29 mouse cellular contexts compared by ENCODE assay signal in genomic region chr11:58315536-58316168, GRCm38 (mm10). TPM values are rescaled to one million over a fixed set of nuclear protein-coding genes. Genes with fewer than 3 reads are reported as not detected.
DNase-seq lines count a peak whose midpoint lies in the region; TF ChIP-seq lines count a peak whose summit lies in the region.
"Had no signal": no experiment of that assay in that cellular context is flagged by ENCODE, and none has a peak within 500 bp of the region (broad histone marks: within the 10 kb centered on the region; RNA-seq: fewer than 3 reads in every experiment).

No protein-coding gene starts in this region.

- no peak for TF ChIP-seq EP300 in MEL (IDR thresholded peaks at IDR 0.05; ENCODE audit: low read depth in 1 of 2, low read length in 2 of 2)

- H3K4me1 ChIP-seq in testis, adult 2 months (ENCODE audit: control insufficient read depth, insufficient read depth, low read length) = peaks cover 5% of the 10 kb centered on the region; the same call in 1 of the 2 replicates
- H3K4me1 ChIP-seq in MEL (ENCODE audit: control insufficient read depth in 1 of 2, insufficient read depth in 2 of 2, low read length in 2 of 2) = no peaks in the 10 kb centered on the region
- H3K4me1 ChIP-seq: forebrain, embryonic 12.5 days; forebrain, embryonic 15.5 days; heart, embryonic 12.5 days; heart, embryonic 15.5 days; hindbrain, embryonic 10.5 days; intestine, embryonic 15.5 days had no signal

- no peak overlapping the region for H3K9ac ChIP-seq in MEL (ENCODE audit: control insufficient read depth, low read depth, low read length, poor library complexity, severe bottlenecking)
- H3K9ac ChIP-seq: forebrain, embryonic 12.5 days; forebrain, embryonic 15.5 days; heart, embryonic 12.5 days; heart, embryonic 15.5 days; hindbrain, embryonic 13.5 days; intestine, embryonic 15.5 days had no signal

- H3K79me2 ChIP-seq in MEL (ENCODE audit: control insufficient read depth, insufficient read depth, low read length, poor library complexity) = no peaks in the 10 kb centered on the region
- no peaks in the 10 kb centered on the region for H3K79me2 ChIP-seq in myocyte (ENCODE audit: control insufficient read depth, insufficient read depth)

- TF ChIP-seq CTCF in testis, adult 2 months (IDR thresholded peaks at IDR 0.05; ENCODE audit: control insufficient read depth, insufficient read depth, insufficient replicate concordance, low read depth, low read length) = no peak
- no peak for TF ChIP-seq CTCF in MEL (IDR thresholded peaks at IDR 0.05 in 2 of 3, conservative IDR thresholded peaks at IDR 0.05 in 1 of 3; ENCODE audit: control insufficient read depth in 1 of 3, insufficient read depth in 1 of 3, low read depth in 2 of 3, low read length in 3 of 3, poor library complexity in 1 of 3, severe bottlenecking in 1 of 3)

- peak overlapping the region; percentile 6 for H3K4me3 ChIP-seq in testis, adult 2 months (ENCODE audit: control insufficient read depth, low read depth, low read length)
- H3K4me3 ChIP-seq in MEL (ENCODE audit: control insufficient read depth in 1 of 2, insufficient read depth in 1 of 2, low read depth in 2 of 2, low read length in 2 of 2) (no peak overlapping the region), myocyte (no peak overlapping the region)
- H3K4me3 ChIP-seq: forebrain, embryonic 12.5 days; forebrain, embryonic 15.5 days; heart, embryonic 12.5 days; heart, embryonic 15.5 days; hindbrain, embryonic 10.5 days; hindbrain, embryonic 13.5 days; intestine, embryonic 15.5 days had no signal

- peak; percentile 16; the same call in 1 of the 2 replicates for TF ChIP-seq POLR2A in testis, adult 2 months (IDR thresholded peaks at IDR 0.05; ENCODE audit: control insufficient read depth, low read depth, low read length)
- TF ChIP-seq POLR2A in MEL (IDR thresholded peaks at IDR 0.05; ENCODE audit: control insufficient read depth in 1 of 2, insufficient read depth in 1 of 2, low read depth in 1 of 2, low read length in 2 of 2, poor library complexity in 1 of 2) (peak in 1 of 2 experiments; percentile 33; a peak in 1 of 4 replicates), myocyte (IDR thresholded peaks at IDR 0.05; ENCODE audit: insufficient read length, low read depth) (no peak)

- DNase-seq in testis, postnatal 10 days (ENCODE audit: low spot score) = no peak
- DNase-seq in MEL (ENCODE audit: low read depth, low spot score) = peak; percentile 19
- no peak for DNase-seq in frontal cortex, postnatal 14 days (ENCODE audit: low spot score in 2 of 2)
- DNase-seq in lung, postnatal 14 days = no peak
- DNase-seq: adrenal gland, adult 8-10 months; adrenal gland, postnatal 25 days; cerebellum, adult 11-12 months; cerebellum, adult 8-10 months; cerebellum, postnatal 10 days; cerebellum, postnatal 36 days; gastrocnemius, postnatal 10 days; gastrocnemius, postnatal 36 days; heart, postnatal 10 days; heart, postnatal 36 days had no signal

- no peak overlapping the region for H3ac ChIP-seq in myocyte (ENCODE audit: control insufficient read depth, insufficient read length)

- H3K9me3 ChIP-seq in MEL (replicated peaks; ENCODE audit: insufficient read depth, low read length) = no peaks in the 10 kb centered on the region
- H3K9me3 ChIP-seq: forebrain, embryonic 12.5 days; forebrain, embryonic 15.5 days; G1E; heart, embryonic 12.5 days; heart, embryonic 15.5 days; hindbrain, embryonic 10.5 days; hindbrain, embryonic 13.5 days; intestine, embryonic 15.5 days had no signal

- H3K27me3 ChIP-seq in testis, adult 2 months (ENCODE audit: control insufficient read depth, insufficient read depth, low read length) = no peaks in the 10 kb centered on the region
- H3K27me3 ChIP-seq in MEL (ENCODE audit: control insufficient read depth in 1 of 2, insufficient read depth in 2 of 2, low read length in 2 of 2) (no peaks in the 10 kb centered on the region), myocyte (ENCODE audit: control insufficient read depth, insufficient read depth, insufficient read length) (no peaks in the 10 kb centered on the region)
- H3K27me3 ChIP-seq: forebrain, embryonic 12.5 days; forebrain, embryonic 15.5 days; heart, embryonic 12.5 days; heart, embryonic 15.5 days; hindbrain, embryonic 13.5 days; intestine, embryonic 15.5 days had no signal

- H3K27ac ChIP-seq in testis, adult 2 months (ENCODE audit: control insufficient read depth, insufficient read depth, low read depth, low read length) = no peak overlapping the region
- no peak overlapping the region for H3K27ac ChIP-seq in MEL (ENCODE audit: control insufficient read depth, low read depth, low read length)
- H3K27ac ChIP-seq: forebrain, embryonic 12.5 days; forebrain, embryonic 15.5 days; heart, embryonic 15.5 days; hindbrain, embryonic 10.5 days; hindbrain, embryonic 13.5 days; intestine, embryonic 15.5 days had no signal

- no peaks in the 10 kb centered on the region for H3K36me3 ChIP-seq in testis, adult 2 months (ENCODE audit: control insufficient read depth, insufficient read depth, low read length)
- H3K36me3 ChIP-seq in MEL (ENCODE audit: control insufficient read depth in 1 of 2, insufficient read depth in 2 of 2, low read length in 2 of 2) (peaks cover 0 to 10% of the 10 kb centered on the region in 2 experiments; a peak in 2 of 4 replicates), myocyte (ENCODE audit: control insufficient read depth, insufficient read depth) (peaks cover 41% of the 10 kb centered on the region)

- TF ChIP-seq RAD21 in MEL (IDR thresholded peaks at IDR 0.05; ENCODE audit: low read depth, low read length) = no peak

- no peak overlapping the region for H3K4me2 ChIP-seq in myocyte (ENCODE audit: low read depth)
- H3K4me2 ChIP-seq: forebrain, embryonic 12.5 days; forebrain, embryonic 15.5 days; heart, embryonic 12.5 days; heart, embryonic 15.5 days; hindbrain, embryonic 13.5 days; intestine, embryonic 15.5 days had no signal

TF ChIP-seq in MEL, 35 proteins besides CTCF, POLR2A, EP300 and RAD21:
- TF ChIP-seq POLR2AphosphoS2 (IDR thresholded peaks at IDR 0.05; ENCODE audit: low read length) (peak; percentile 91), ETS1 (IDR thresholded peaks at IDR 0.05; ENCODE audit: low read depth, low read length) (no peak), MYB (IDR thresholded peaks at IDR 0.05; ENCODE audit: low read depth, low read length) (no peak)

TF ChIP-seq in myocyte, 11 proteins besides CTCF, POLR2A, EP300 and RAD21:
- TF ChIP-seq TCF3 (IDR thresholded peaks at IDR 0.05; ENCODE audit: insufficient read length, low read depth) (no peak), POLR2AphosphoS2 (IDR thresholded peaks at IDR 0.05; ENCODE audit: insufficient read length, low read depth) (peak; percentile 66)

RNA-seq across cellular contexts. Expression of gene Zfp692, which starts 8.8 kb away (rescaled TPM):
- polyA plus RNA-seq in testis, adult 2 months (2012; rRNA removed) = 11.2 and 14.0 TPM in 2 replicates
- 16.0 and 25.7 TPM in 2 replicates for total RNA-seq in MEL (2012; rRNA removed)
- polyA plus RNA-seq in MEL (2012; ENCODE audit: insufficient read depth in 1 of 2, insufficient read length in 2 of 2, low read depth in 1 of 2, low replicate concordance in 2 of 2, missing spikeins in 1 of 2) (10 to 100 TPM in 1 of 2 experiments, not detected in 1; 38.0 TPM), myocyte (2012; fragmentation: generic; extraction: Trizol) (6.0 TPM)

RNA-seq across cellular contexts. Expression of gene Zfp672, which starts 14.5 kb away (rescaled TPM):
- 43.7 and 48.9 TPM in 2 replicates for polyA plus RNA-seq in testis, adult 2 months (2012; rRNA removed)
- total RNA-seq in MEL (2012; rRNA removed) = 27.2 and 39.5 TPM in 2 replicates
- polyA plus RNA-seq in MEL (2012; ENCODE audit: insufficient read depth in 1 of 2, insufficient read length in 2 of 2, low read depth in 1 of 2, low replicate concordance in 2 of 2, missing spikeins in 1 of 2) = 10 to 100 TPM in 1 of 2 experiments, not detected in 1; 22.6 TPM
- polyA plus RNA-seq in myocyte (2012; fragmentation: generic; extraction: Trizol) = 15.7 TPM

RNA-seq across cellular contexts. Expression of gene Sh3bp5l, which starts 14.9 kb away (rescaled TPM):
- 8.6 and 9.5 TPM in 2 replicates for polyA plus RNA-seq in testis, adult 2 months (2012; rRNA removed)
- total RNA-seq in MEL (2012; rRNA removed) = 27.3 and 31.7 TPM in 2 replicates
- polyA plus RNA-seq in MEL (2012; ENCODE audit: insufficient read depth in 1 of 2, insufficient read length in 2 of 2, low read depth in 1 of 2, low replicate concordance in 2 of 2, missing spikeins in 1 of 2) (10 to 100 TPM in 1 of 2 experiments, not detected in 1; 32.8 TPM), myocyte (2012; fragmentation: generic; extraction: Trizol) (38.1 TPM)

RNA-seq across cellular contexts. Expression of gene 4930438A08Rik, which starts 41.1 kb away (rescaled TPM):
- 0.13 and 0.75 TPM in 2 replicates for polyA plus RNA-seq in testis, adult 2 months (2012; rRNA removed)
- not detected in 2 replicates for total RNA-seq in MEL (2012; rRNA removed)
- polyA plus RNA-seq in MEL (2012; ENCODE audit: insufficient read depth in 1 of 2, insufficient read length in 2 of 2, low read depth in 1 of 2, low replicate concordance in 2 of 2, missing spikeins in 1 of 2) (not detected), myocyte (2012; fragmentation: generic; extraction: Trizol) (0.67 TPM)
- total RNA-seq: adrenal gland, adult 8-10 months; adrenal gland, postnatal 25 days; gastrocnemius, adult 18-20 months; gastrocnemius, postnatal 10 days; gastrocnemius, postnatal 36 days; heart, adult 8-10 months; heart, postnatal 10 days; heart, postnatal 36 days had no signal
- polyA plus RNA-seq: activated CD4-positive, CD25-positive, alpha-beta regulatory T cell, adult 4 months; brain, embryonic 14.5 days; CD4-positive, CD25-positive, alpha-beta regulatory T cell, adult 4 months; forebrain, embryonic 12.5 days; forebrain, embryonic 15.5 days; G1E; heart, embryonic 12.5 days; heart, embryonic 15.5 days; intestine, embryonic 15.5 days had no signal
